Mouse (Mus musculus) adrenal gland, postnatal 14 days (tissue): ENCODE measurements around the gene Hhipl1. TPM values are rescaled to one million over a fixed set of nuclear protein-coding genes. Genes with fewer than 3 reads are reported as not detected.

Experiments
- DNase-seq: peaks from one replicate; pipeline ENCODE4 v3.0.0; 2021; ENCODE audit warnings: mixed read lengths
- total RNA-seq: library from RNA; stranded (reverse); gene quantifications from 2 replicates; pipeline ENCODE4 v1.2.3, GENCODE M21; 2021

Gene Hhipl1
- total RNA-seq, 1 experiment from 2014 or later = 0.67 TPM

DNA sequence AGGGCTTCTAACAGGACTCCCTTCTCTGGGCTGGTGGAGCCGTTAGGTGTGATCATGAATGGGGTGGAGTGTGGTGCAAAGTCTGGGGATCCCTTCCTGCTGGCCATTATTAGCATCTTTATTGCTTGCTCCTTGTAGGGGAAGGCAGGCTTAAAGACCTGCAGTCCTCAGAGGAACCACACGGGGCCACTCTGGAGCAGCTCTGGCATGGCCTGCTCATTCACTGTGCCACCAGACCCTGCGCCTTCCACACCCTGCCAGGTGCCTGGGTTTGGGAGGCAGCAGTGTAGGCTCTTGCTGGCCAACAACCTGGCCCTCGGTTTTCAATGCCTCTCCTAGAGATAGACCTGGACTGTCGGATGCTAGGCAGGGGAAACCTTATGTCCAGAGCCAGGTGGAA lies 57.7 kb downstream of the Hhipl1 start:
- peak; percentile 89 for DNase-seq

DNA sequence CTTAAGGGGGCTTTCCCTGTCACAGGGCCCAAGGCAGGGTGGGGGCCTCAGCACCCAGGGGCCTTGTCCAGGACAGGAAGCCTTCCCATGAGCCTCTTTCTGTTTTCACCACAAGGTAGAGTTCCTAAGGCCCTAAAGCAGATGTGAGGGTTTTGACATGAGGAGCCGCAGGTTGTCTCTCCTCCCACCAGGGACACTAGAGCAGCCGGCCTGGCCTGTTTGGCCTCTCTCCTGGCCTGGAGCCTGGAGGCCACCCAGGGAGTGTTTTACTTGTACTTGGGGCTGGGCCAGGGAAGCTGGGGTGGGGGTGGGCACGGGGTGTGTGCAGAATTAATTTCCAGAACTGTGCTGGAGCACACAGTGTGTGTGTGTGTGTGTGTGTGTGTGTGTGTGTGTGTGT lies 59.3 kb downstream of the Hhipl1 start:
- DNase-seq = peak; percentile 81

GRCm38 (mm10) chr12:108365868-108366267 lies 59.8 kb downstream of the Hhipl1 start:
- no peak for DNase-seq

DNA sequence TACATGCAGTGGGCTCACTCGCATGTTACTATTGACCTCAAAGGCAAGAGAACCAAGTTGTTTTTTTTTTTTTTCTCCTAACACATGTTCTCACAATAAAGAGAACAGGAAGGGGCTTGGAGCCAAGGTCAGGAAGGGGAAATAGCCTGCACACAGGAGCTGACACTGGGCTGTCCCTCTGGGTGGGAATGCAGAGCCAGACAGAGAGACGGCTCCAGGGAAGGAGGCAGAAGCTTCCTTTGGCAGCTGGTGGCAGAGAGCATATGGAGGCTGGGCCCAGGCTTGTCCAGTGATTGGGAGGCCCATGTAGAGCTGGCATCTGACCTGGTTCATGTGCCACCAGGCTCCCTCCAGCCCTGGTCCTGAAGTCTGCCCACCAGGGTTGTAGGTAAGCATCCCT lies 61.8 kb downstream of the Hhipl1 start:
- DNase-seq = peak; percentile 33

DNA sequence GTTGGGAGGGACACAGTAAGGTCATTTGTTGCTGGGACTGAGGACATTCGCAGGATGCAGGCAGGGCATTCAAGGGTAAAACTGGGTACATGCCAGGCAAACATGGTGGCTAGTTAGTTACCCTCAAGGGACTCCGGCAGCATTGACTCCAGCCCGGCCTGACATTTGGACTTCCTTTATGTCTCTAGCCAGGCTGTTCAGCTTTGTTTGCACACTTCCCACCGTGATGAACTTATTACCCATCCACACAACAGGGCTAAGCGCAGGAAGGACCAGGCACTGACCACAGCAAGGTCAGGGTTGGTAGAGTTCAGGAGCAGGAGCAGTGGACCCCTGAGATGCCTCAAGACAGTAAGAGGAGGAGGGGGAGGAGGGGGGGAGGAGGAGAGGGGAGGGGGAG lies 62.9 kb downstream of the Hhipl1 start:
- DNase-seq = no peak

GRCm38 (mm10) chr12:108370596-108371428 lies 64.7 kb downstream of the Hhipl1 start, which contains the start of gene Eml1:
Gene Eml1 (plus strand): TSS chr12:108370957.
- peak; percentile 63 for DNase-seq

GRCm38 (mm10) chr12:108371429-108371765 lies 65.3 kb downstream of the Hhipl1 start:
- peak; percentile 20 for DNase-seq

GRCm38 (mm10) chr12:108372241-108372640 lies 66.2 kb downstream of the Hhipl1 start:
- DNase-seq = no peak

- DNase-seq = no peak
Observed at GRCm38 (mm10) chr12:108373611-108374010, 67.5 kb downstream of the Hhipl1 start.

- DNase-seq = no peak
Observed at GRCm38 (mm10) chr12:108374689-108375088, 68.6 kb downstream of the Hhipl1 start.

DNA sequence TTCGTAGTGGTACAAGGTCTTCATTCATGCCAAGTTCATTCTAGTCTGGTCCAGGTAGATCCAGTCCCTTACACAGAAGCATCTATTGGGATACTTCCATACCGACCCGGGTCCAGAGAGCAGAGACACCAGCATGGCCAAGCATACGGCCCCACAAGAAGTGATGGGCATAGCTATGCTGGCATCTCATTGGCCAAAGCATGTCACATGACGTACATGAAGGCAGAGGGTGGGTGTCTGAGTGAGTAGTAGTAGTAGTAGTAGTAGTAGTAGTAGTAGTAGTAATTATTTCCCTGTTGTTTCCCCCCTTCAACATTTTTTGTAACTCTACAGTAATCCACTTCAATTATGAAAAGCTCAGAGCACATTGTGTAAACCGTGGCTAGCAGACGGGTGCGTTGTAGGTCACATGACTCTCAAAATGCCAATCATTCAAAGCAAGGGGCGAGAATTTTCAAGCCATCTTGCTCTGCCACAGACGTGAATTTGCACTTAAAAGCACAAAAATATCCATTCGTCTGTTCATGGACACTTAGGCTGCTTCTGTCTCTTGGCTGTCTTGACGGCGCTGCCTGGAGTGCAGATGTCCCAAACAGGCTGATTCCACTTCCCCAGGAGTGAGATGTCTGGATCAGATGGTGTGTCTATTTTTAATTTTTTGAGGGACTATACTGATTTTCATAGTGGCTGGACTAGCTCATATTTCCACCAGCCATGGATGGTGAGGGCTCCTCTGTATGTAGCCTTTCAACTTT lies 72.5 kb downstream of the Hhipl1 start:
- DNase-seq = no peak

Other genes with a start within 250 kb of the Hhipl1 start
- gene Setd3, start 127.0 kb upstream of the Hhipl1 start, total RNA-seq = 92.3 and 93.2 TPM in 2 replicates
- gene Ccnk, start 126.7 kb upstream of the Hhipl1 start, total RNA-seq = 31.5 and 31.7 TPM in 2 replicates
- gene Ccdc85c, start 30.8 kb upstream of the Hhipl1 start, total RNA-seq = 21.6 and 23.0 TPM in 2 replicates
- gene Cyp46a1, start 28.1 kb downstream of the Hhipl1 start, total RNA-seq = 1.7 and 2.0 TPM in 2 replicates
- gene Eml1, start 64.7 kb downstream of the Hhipl1 start, total RNA-seq = 32.9 and 38.8 TPM in 2 replicates
- gene Evl, start 248.4 kb downstream of the Hhipl1 start, total RNA-seq = 67.3 and 107 TPM in 2 replicates